Mouse (Mus musculus): ENCODE measurements around the gene Ear1.
"Not testable (repeated sequence)": the region's sequence is repeated elsewhere in the genome, so short reads cannot be mapped to it uniquely, and the experiment has no call there.

Gene Ear1

GRCm38 (mm10) chr14:43796069-43796904 lies 79.0 kb downstream of the Ear1 start:
- no peak for DNase-seq

GRCm38 (mm10) chr14:43793811-43794210 lies 81.5 kb downstream of the Ear1 start:
- DNase-seq = not testable (repeated sequence)

GRCm38 (mm10) chr14:43784645-43785044 lies 90.7 kb downstream of the Ear1 start, which contains the start of gene Gm8180:
Gene Gm8180, minus strand, starts transcription at chr14:43784745.
- not testable (repeated sequence) for DNase-seq

Data from kidney, adult 18-20 months (tissue).